Mouse (Mus musculus): ENCODE measurements around the gene Adarb2. TPM values are rescaled to one million over a fixed set of nuclear protein-coding genes. Genes with fewer than 3 reads are reported as not detected.

Adarb2 gene
- polyA plus RNA-seq, 1 experiment from 2014 or later, result 0.29 TPM

DNA sequence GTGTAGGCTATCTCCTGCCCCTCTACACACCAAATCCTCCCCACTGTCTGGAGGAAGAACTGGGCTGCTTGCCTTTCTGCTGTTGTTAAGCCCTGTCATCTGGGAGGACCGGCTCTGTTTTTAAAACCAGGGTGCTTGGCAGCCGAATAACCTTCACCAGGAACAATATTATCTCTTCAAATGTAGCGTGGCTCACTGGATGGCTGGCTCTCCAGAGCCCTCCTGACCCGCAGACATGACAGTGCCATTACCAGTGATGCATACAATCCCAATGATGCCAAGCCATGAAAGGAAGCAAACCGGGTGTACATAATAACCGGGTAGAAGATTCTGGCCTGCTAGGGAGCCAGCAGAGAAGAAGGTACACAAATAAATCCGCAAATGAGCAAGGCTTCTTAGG, 360.5 kb downstream of the Adarb2 start:
- Histone ChIP-seq H3K9me3 (ENCODE audit: control insufficient read depth, low read length) (no peaks in the 10 kb centered on the region), H3K4me3 (ENCODE audit: low read length) (no peak overlapping the region), H3K4me2 (ENCODE audit: low read depth, low read length) (no peak overlapping the region), H3K27me3 (ENCODE audit: control insufficient read depth, insufficient read depth, low read depth, low read length) (no peaks in the 10 kb centered on the region), H3K36me3 (ENCODE audit: control insufficient read depth, insufficient read depth, low read length) (no peaks in the 10 kb centered on the region), H3K4me1 (replicated peaks; ENCODE audit: control insufficient read depth, insufficient read depth, low read length) (no peaks in the 10 kb centered on the region), H3K9ac (ENCODE audit: low read length) (no peak overlapping the region), H3K27ac (ENCODE audit: low read length) (no peak overlapping the region)
- ATAC-seq (ENCODE audit: low read depth), result no peak
- WGBS, result 81% methylated on average over 7 of the region's 7 CpGs

DNA sequence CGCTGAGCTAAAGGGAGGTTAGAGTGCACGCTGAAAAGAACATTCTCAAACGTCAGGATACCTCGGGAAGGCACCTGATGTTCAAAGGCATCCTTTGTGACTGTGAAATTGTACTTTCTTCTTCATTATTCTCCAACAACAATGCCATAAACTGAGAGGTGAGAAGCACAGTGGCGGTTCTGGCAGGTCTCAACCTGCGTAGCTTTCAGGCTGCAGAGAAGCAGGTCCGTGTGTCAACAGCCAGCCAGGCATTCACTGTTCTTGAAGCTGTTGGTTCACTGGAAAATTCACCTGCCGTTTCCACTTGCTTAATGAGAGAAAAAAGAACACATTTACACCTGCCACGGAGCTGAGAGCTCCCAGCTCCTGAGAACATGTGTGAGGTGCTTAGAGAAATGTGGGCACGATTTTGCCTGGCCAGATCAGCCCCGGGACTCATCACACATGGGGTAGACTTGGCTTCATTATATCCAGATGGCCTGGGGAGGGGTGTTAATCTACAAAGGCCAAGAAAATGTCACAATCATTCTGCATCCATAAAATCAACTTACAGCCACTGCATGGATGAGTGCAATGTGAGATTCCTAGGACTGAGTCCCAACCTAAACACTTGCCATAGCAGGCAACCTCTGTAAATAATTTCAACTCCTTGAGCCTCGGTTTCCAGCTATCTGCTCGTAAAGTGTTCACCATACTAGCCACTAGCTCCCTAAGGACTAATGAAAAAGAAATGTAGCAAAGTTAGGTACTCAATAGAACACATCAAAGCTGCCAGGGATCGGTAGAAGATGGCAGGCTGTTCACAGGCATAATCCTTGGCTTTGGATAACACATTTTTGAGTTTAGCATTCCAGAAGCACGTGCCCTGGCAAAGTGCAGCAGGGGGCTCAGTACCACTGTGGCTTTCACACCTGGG, 364.7 kb downstream of the Adarb2 start:
- ATAC-seq (ENCODE audit: low read depth), result 0 out of 2 replicates have a peak, but pooled peaks have one; percentile 52
- H3K27ac ChIP-seq (ENCODE audit: low read length), result 0 out of 2 replicates have a peak overlapping the region, but pooled peaks have one; percentile 8
- H3K9ac ChIP-seq (ENCODE audit: low read length), result no peak overlapping the region
- no peaks in the 10 kb centered on the region for H3K36me3 ChIP-seq (ENCODE audit: control insufficient read depth, insufficient read depth, low read length)
- WGBS, result 66% methylated on average over 15 of the region's 15 CpGs
- H3K4me1 ChIP-seq (replicated peaks; ENCODE audit: control insufficient read depth, insufficient read depth, low read length), result no peaks in the 10 kb centered on the region
- H3K9me3 ChIP-seq (ENCODE audit: control insufficient read depth, low read length), result no peaks in the 10 kb centered on the region
- no peak overlapping the region for H3K4me3 ChIP-seq (ENCODE audit: low read length)
- no peak overlapping the region for H3K4me2 ChIP-seq (ENCODE audit: low read depth, low read length)
- H3K27me3 ChIP-seq (ENCODE audit: control insufficient read depth, insufficient read depth, low read depth, low read length), result no peaks in the 10 kb centered on the region

DNA sequence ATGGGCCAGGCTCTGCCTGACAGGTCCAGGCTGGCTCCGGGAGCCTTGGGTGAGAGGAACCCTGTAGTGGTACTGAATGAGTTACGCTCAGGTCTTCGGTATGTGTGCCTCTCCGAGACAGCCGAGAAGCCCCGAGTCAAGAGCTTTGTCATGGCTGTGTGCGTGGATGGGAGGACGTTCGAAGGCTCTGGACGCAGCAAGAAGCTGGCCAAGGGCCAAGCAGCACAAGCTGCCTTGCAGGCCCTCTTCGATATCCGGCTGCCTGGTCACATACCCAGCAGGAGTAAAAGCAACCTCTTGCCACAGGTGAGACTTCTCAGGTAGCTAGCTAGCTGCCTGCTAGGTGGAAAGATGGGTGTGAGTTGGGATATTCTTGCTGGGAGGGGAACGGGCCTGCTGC, 367.6 kb downstream of the Adarb2 start:
- WGBS, result 45% methylated on average over 13 of the region's 13 CpGs
- Histone ChIP-seq H3K36me3 (ENCODE audit: control insufficient read depth, insufficient read depth, low read length) (no peaks in the 10 kb centered on the region), H3K9me3 (ENCODE audit: control insufficient read depth, low read length) (no peaks in the 10 kb centered on the region), H3K27ac (ENCODE audit: low read length) (no peak overlapping the region), H3K4me3 (ENCODE audit: low read length) (no peak overlapping the region), H3K9ac (ENCODE audit: low read length) (no peak overlapping the region), H3K4me1 (replicated peaks; ENCODE audit: control insufficient read depth, insufficient read depth, low read length) (no peaks in the 10 kb centered on the region), H3K4me2 (ENCODE audit: low read depth, low read length) (no peak overlapping the region), H3K27me3 (ENCODE audit: control insufficient read depth, insufficient read depth, low read depth, low read length) (no peaks in the 10 kb centered on the region)
- peak; percentile 54 for ATAC-seq (ENCODE audit: low read depth)

DNA sequence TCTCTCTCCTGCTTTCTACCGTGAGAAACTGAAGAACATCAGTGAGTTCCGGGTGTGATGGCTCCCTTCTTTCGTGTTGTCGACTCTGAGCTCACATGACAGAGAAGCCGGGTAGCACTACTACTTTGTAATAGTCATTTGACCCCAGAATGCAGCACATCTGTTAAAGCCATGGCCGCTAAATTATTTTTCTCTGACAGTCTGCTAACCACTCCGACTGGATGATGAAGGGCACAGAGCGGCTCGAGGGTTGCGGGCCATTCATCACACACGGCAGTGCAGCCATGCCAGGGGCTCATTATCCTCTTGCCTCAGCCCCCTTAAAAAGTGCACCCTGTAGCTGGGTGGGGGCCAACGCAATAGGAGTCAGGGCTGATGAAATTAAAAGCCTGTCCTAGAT, 371.2 kb downstream of the Adarb2 start:
- ATAC-seq (ENCODE audit: low read depth), result no peak
- 67% methylated on average over 12 of the region's 12 CpGs for WGBS
- Histone ChIP-seq H3K27me3 (ENCODE audit: control insufficient read depth, insufficient read depth, low read depth, low read length) (no peaks in the 10 kb centered on the region), H3K4me3 (ENCODE audit: low read length) (no peak overlapping the region), H3K9ac (ENCODE audit: low read length) (no peak overlapping the region), H3K9me3 (ENCODE audit: control insufficient read depth, low read length) (no peaks in the 10 kb centered on the region), H3K36me3 (ENCODE audit: control insufficient read depth, insufficient read depth, low read length) (no peaks in the 10 kb centered on the region), H3K4me1 (replicated peaks; ENCODE audit: control insufficient read depth, insufficient read depth, low read length) (no peaks in the 10 kb centered on the region), H3K27ac (ENCODE audit: low read length) (no peak overlapping the region), H3K4me2 (ENCODE audit: low read depth, low read length) (no peak overlapping the region)

DNA sequence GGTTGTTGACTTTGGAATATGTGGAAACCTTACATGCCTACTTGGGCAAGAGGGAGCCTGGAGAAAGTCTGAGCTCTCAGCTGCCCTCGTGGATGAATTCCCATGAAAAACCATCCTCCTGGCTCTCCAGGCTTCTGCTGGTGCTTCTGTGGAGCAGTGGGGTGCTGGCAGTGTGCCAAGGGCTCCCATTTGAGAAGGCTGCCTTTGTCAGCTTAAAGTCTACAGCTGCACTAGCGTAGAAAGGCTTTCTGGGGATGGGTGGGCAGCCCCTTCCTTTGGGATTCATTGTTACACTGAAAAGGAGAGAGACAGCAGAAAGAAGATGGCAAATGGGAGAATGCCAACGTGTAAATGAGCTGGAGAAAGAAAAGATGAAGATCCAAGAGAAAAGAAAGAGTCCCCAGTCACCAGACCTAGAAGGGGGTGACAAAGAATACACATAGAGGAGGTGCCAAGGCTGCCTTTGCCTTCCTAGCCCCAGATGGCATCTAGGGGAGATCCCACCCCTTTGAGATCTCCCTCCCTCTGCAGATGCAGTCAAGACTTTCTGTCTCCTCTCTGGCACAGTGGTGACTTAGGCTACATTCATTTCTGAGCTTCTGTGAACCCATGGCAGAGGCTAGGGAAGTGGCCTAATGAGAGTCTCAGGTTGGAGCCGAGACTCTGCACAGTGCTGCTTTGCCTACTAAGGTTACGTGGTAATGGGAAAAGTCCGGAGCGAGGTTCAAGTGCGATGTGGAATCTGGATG, 381.8 kb downstream of the Adarb2 start:
- Histone ChIP-seq H3K4me3 (ENCODE audit: low read length) (no peak overlapping the region), H3K4me2 (ENCODE audit: low read depth, low read length) (no peak overlapping the region), H3K4me1 (replicated peaks; ENCODE audit: control insufficient read depth, insufficient read depth, low read length) (no peaks in the 10 kb centered on the region), H3K9me3 (ENCODE audit: control insufficient read depth, low read length) (no peaks in the 10 kb centered on the region), H3K27me3 (ENCODE audit: control insufficient read depth, insufficient read depth, low read depth, low read length) (no peaks in the 10 kb centered on the region), H3K36me3 (ENCODE audit: control insufficient read depth, insufficient read depth, low read length) (no peaks in the 10 kb centered on the region), H3K27ac (ENCODE audit: low read length) (no peak overlapping the region), H3K9ac (ENCODE audit: low read length) (no peak overlapping the region)
- ATAC-seq (ENCODE audit: low read depth), result no peak
- 62% methylated on average over 8 of the region's 8 CpGs for WGBS

DNA sequence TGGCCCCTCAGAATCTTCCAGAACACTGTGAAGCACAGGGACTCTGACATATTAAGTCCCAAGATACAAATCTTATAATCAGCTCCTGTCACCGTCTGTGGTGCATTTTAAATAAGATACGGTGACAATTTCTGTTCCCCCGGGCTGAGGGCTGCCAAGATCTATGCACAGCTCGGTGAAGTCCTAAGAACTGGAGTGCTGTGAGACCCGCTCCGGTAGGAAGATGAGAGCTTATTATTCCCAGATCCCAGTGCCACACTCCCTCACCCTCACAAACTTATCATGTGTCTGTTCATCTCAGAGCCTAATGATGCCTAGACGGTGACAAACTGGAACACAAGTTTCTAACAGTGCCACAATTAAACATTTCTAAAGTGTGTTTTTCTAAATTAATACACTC, 384.8 kb downstream of the Adarb2 start:
- no peaks in the 10 kb centered on the region for H3K36me3 ChIP-seq (ENCODE audit: control insufficient read depth, insufficient read depth, low read length)
- no peak overlapping the region for H3K27ac ChIP-seq (ENCODE audit: low read length)
- H3K4me1 ChIP-seq (replicated peaks; ENCODE audit: control insufficient read depth, insufficient read depth, low read length), result no peaks in the 10 kb centered on the region
- 84% methylated on average over 7 of the region's 7 CpGs for WGBS
- no peaks in the 10 kb centered on the region for H3K27me3 ChIP-seq (ENCODE audit: control insufficient read depth, insufficient read depth, low read depth, low read length)
- no peak for ATAC-seq (ENCODE audit: low read depth)
- no peaks in the 10 kb centered on the region for H3K9me3 ChIP-seq (ENCODE audit: control insufficient read depth, low read length)
- H3K4me3 ChIP-seq (ENCODE audit: low read length), result no peak overlapping the region
- no peak overlapping the region for H3K9ac ChIP-seq (ENCODE audit: low read length)
- no peak overlapping the region for H3K4me2 ChIP-seq (ENCODE audit: low read depth, low read length)

DNA sequence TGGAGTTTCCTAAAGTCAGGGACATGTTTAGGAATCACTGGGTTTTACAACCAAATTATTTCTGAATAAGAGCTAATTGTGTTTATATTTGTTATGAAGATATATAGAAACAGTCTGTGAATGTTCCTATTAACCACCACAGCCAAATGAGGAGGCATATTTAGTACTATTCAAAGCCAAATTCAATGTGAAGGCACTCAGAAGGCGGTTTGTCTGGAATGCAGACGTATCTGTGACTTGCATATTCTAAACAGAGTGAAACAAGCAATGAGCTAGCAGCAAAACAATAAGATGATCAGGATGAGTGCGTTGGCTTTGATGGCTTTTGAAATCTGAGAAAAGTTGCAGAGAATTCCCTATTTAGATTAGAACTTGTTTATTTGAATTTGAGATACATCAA, 387.8 kb downstream of the Adarb2 start:
- Histone ChIP-seq H3K9ac (ENCODE audit: low read length) (no peak overlapping the region), H3K36me3 (ENCODE audit: control insufficient read depth, insufficient read depth, low read length) (no peaks in the 10 kb centered on the region), H3K9me3 (ENCODE audit: control insufficient read depth, low read length) (no peaks in the 10 kb centered on the region), H3K4me1 (replicated peaks; ENCODE audit: control insufficient read depth, insufficient read depth, low read length) (no peaks in the 10 kb centered on the region), H3K4me2 (ENCODE audit: low read depth, low read length) (no peak overlapping the region), H3K27me3 (ENCODE audit: control insufficient read depth, insufficient read depth, low read depth, low read length) (no peaks in the 10 kb centered on the region), H3K4me3 (ENCODE audit: low read length) (no peak overlapping the region), H3K27ac (ENCODE audit: low read length) (no peak overlapping the region)
- no peak for ATAC-seq (ENCODE audit: low read depth)
- WGBS, result 65% methylated on average over 3 of the region's 3 CpGs

DNA sequence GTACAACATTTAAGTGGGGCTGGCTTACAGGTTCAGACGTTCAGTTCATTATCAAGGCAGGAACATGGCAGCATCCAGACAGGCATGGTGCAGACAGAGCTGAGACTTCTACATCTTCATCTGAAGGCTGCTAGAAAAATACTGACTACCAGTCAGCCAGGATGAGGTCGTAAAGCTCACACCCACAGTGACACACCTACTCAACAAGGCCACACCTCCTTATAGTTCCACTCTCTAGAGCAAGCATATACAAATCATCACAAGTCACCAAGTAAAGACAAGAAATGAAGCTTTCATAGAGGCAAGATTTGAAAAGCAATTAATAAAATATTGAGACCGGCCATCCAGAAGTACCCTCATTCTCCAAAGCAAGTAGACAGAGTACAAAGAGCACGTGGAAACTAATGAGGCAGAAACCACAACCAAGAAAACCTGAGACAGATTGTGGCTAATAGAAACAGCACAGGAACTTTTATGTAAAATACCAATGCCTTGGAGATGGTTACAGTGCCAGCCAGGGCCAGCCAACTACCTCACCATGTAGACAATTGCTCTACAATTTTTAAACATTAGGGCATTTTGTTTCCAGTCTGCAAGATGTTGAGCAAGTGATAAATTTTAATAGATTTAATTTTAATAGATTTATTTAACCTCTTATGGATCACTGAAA, 394.4 kb downstream of the Adarb2 start:
- Histone ChIP-seq H3K9ac (ENCODE audit: low read length) (no peak overlapping the region), H3K36me3 (ENCODE audit: control insufficient read depth, insufficient read depth, low read length) (no peaks in the 10 kb centered on the region), H3K4me2 (ENCODE audit: low read depth, low read length) (no peak overlapping the region), H3K4me3 (ENCODE audit: low read length) (no peak overlapping the region), H3K27ac (ENCODE audit: low read length) (no peak overlapping the region), H3K4me1 (replicated peaks; ENCODE audit: control insufficient read depth, insufficient read depth, low read length) (no peaks in the 10 kb centered on the region), H3K27me3 (ENCODE audit: control insufficient read depth, insufficient read depth, low read depth, low read length) (no peaks in the 10 kb centered on the region), H3K9me3 (ENCODE audit: control insufficient read depth, low read length) (no peaks in the 10 kb centered on the region)
- 51% methylated on average over 4 of the region's 4 CpGs for WGBS
- ATAC-seq (ENCODE audit: low read depth), result no peak

DNA sequence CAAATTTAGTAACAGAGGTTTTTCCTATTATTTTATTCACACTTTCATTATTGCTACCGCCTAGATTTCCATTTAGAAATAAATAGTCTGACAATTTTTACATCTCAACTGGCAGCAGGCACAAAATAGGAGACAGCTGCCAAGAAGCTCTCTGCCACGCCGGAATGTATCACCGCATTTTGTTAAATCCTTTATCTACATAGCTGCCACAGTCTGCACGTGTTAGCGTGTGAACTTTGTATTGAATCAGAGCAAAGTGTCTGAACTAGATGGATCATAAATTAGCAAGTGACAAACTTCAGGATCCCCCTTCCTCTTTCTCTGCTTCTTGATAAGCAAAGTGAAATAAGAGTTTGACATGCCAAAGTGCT, 395.0 kb downstream of the Adarb2 start:
- no peaks in the 10 kb centered on the region for H3K9me3 ChIP-seq (ENCODE audit: control insufficient read depth, low read length)
- no peaks in the 10 kb centered on the region for H3K27me3 ChIP-seq (ENCODE audit: control insufficient read depth, insufficient read depth, low read depth, low read length)
- no peak overlapping the region for H3K27ac ChIP-seq (ENCODE audit: low read length)
- H3K4me3 ChIP-seq (ENCODE audit: low read length), result no peak overlapping the region
- no peaks in the 10 kb centered on the region for H3K36me3 ChIP-seq (ENCODE audit: control insufficient read depth, insufficient read depth, low read length)
- H3K4me1 ChIP-seq (replicated peaks; ENCODE audit: control insufficient read depth, insufficient read depth, low read length), result no peaks in the 10 kb centered on the region
- WGBS, result 36% methylated on average over 6 of the region's 6 CpGs
- no peak overlapping the region for H3K9ac ChIP-seq (ENCODE audit: low read length)
- no peak overlapping the region for H3K4me2 ChIP-seq (ENCODE audit: low read depth, low read length)
- no peak for ATAC-seq (ENCODE audit: low read depth)
